Mouse (Mus musculus) MEL (cell line): ENCODE results near the gene Mrnip. TPM values are rescaled to one million over a fixed set of nuclear protein-coding genes. Genes with fewer than 3 reads are reported as not detected.

Experiments used
- DNase-seq: peaks from one replicate; pipeline ENCODE4 v3.0.0; 2011; ENCODE audit warnings: low read depth, low spot score
- H3K27ac ChIP-seq: 2 replicates; pipeline ENCODE4 v1.5.1; 2012; ENCODE audit warnings: low read depth, mild to moderate bottlenecking, control low read depth, low read length, moderate library complexity; ENCODE audit not compliant: control insufficient read depth
- H3K27me3 ChIP-seq, 2 experiments: fragments of 150-350 bp in 1 of 2; sonication (generic) in 1 of 2; 2 replicates each; pipeline ENCODE4 v1.6.1; 2012; ENCODE audit warnings: low read length in 2 of 2, mild to moderate bottlenecking in 2 of 2, improper control_type of control experiment in 1 of 2, moderate library complexity in 1 of 2; ENCODE audit not compliant: insufficient read depth in 2 of 2, control insufficient read depth in 1 of 2
- H3K36me3 ChIP-seq, 2 experiments: 2 replicates each; pipeline ENCODE4 v1.6.1; 2012 to 2014; ENCODE audit warnings: low read length in 2 of 2, improper control_type of control experiment in 1 of 2, inconsistent platforms in 1 of 2, mild to moderate bottlenecking in 1 of 2; ENCODE audit not compliant: insufficient read depth in 2 of 2, control insufficient read depth in 1 of 2
- H3K4me1 ChIP-seq, 2 experiments: fragments of 150-350 bp in 1 of 2; sonication (generic) in 1 of 2; 2 replicates each; pipeline ENCODE4 v1.6.1; 2012; ENCODE audit warnings: low read length in 2 of 2, improper control_type of control experiment in 1 of 2, mild to moderate bottlenecking in 1 of 2; ENCODE audit not compliant: insufficient read depth in 2 of 2, control insufficient read depth in 1 of 2
- H3K4me3 ChIP-seq, 2 experiments: fragments of 150-350 bp in 1 of 2; sonication (generic) in 1 of 2; 2 replicates each; pipeline ENCODE4 v1.5.1; 2012; ENCODE audit warnings: low read depth in 2 of 2, low read length in 2 of 2, mild to moderate bottlenecking in 2 of 2, moderate library complexity in 2 of 2, control low read depth in 1 of 2, improper control_type of control experiment in 1 of 2; ENCODE audit not compliant: control insufficient read depth in 1 of 2, insufficient read depth in 1 of 2
- H3K79me2 ChIP-seq: 2 replicates; pipeline ENCODE4 v1.6.1; 2012; ENCODE audit warnings: mild to moderate bottlenecking, low read length, moderate library complexity; ENCODE audit not compliant: control insufficient read depth, poor library complexity, insufficient read depth
- H3K9ac ChIP-seq: 2 replicates; pipeline ENCODE4 v1.6.1; 2012; ENCODE audit warnings: low read depth, mild to moderate bottlenecking, control low read depth, low read length, moderate library complexity; ENCODE audit not compliant: control insufficient read depth, poor library complexity, severe bottlenecking
- H3K9me3 ChIP-seq: fragments of 150-350 bp; sonication (generic); replicated peaks from 2 replicates; pipeline ENCODE4 v1.6.1; 2012; ENCODE audit warnings: mild to moderate bottlenecking, low read length, improper control_type of control experiment, moderate library complexity; ENCODE audit not compliant: insufficient read depth
- BHLHE40 ChIP-seq: IDR thresholded peaks from 2 replicates; pipeline ENCODE4 v1.6.1; 2012; ENCODE audit warnings: low read depth, mild to moderate bottlenecking, inconsistent platforms, low read length, improper control_type of control experiment, borderline replicate concordance
- CHD2 ChIP-seq: IDR thresholded peaks from 2 replicates; pipeline ENCODE4 v1.6.1; 2011; ENCODE audit warnings: low read length, improper control_type of control experiment
- CTCF ChIP-seq, 3 experiments: IDR thresholded peaks in 2 of 3; conservative IDR thresholded peaks in 1 of 3; 2 replicates each; pipeline ENCODE4 v1.5.1; 2011 to 2012; ENCODE audit warnings: low read length in 3 of 3, low read depth in 2 of 3, mild to moderate bottlenecking in 2 of 3, improper control_type of control experiment in 1 of 3, inconsistent platforms in 1 of 3, mixed read lengths in 1 of 3, moderate library complexity in 1 of 3; ENCODE audit not compliant: control insufficient read depth in 1 of 3, insufficient read depth in 1 of 3, poor library complexity in 1 of 3, severe bottlenecking in 1 of 3
- ELF1 ChIP-seq: IDR thresholded peaks from 2 replicates; pipeline ENCODE4 v1.6.1; 2014; ENCODE audit warnings: low read depth, mild to moderate bottlenecking, inconsistent platforms, low read length, improper control_type of control experiment, moderate library complexity
- EP300 ChIP-seq, 2 experiments: IDR thresholded peaks; 2 replicates each; pipeline ENCODE4 v1.6.1; 2011; ENCODE audit warnings: improper control_type of control experiment in 2 of 2, low read length in 2 of 2, low read depth in 1 of 2, mild to moderate bottlenecking in 1 of 2
- ETS1 ChIP-seq: IDR thresholded peaks from 2 replicates; pipeline ENCODE4 v1.6.1; 2012; ENCODE audit warnings: low read depth, mild to moderate bottlenecking, inconsistent platforms, low read length, improper control_type of control experiment, moderate library complexity
- GABPA ChIP-seq: IDR thresholded peaks from 2 replicates; pipeline ENCODE4 v1.6.1; 2012; ENCODE audit warnings: low read depth, mild to moderate bottlenecking, inconsistent platforms, low read length, improper control_type of control experiment, moderate library complexity
- HCFC1 ChIP-seq: IDR thresholded peaks from 2 replicates; pipeline ENCODE4 v1.6.1; 2012; ENCODE audit warnings: low read depth, mild to moderate bottlenecking, inconsistent platforms, low read length, improper control_type of control experiment, moderate library complexity
- KAT2A ChIP-seq: conservative IDR thresholded peaks from 2 replicates; pipeline ENCODE4 v1.6.1; 2012; ENCODE audit warnings: low read depth, low read length, improper control_type of control experiment, inconsistent platforms
- MAZ ChIP-seq: IDR thresholded peaks from 2 replicates; pipeline ENCODE4 v1.6.1; 2012; ENCODE audit warnings: low read depth, mild to moderate bottlenecking, inconsistent platforms, low read length, improper control_type of control experiment
- MXI1 ChIP-seq: IDR thresholded peaks from 2 replicates; pipeline ENCODE4 v1.6.1; 2011; ENCODE audit warnings: mild to moderate bottlenecking, low read depth, low read length, improper control_type of control experiment
- MYB ChIP-seq: IDR thresholded peaks from 2 replicates; pipeline ENCODE4 v1.6.1; 2011; ENCODE audit warnings: mild to moderate bottlenecking, low read depth, low read length, improper control_type of control experiment
- NELFE ChIP-seq: IDR thresholded peaks from 2 replicates; pipeline ENCODE4 v1.6.1; 2011; ENCODE audit warnings: low read depth, low read length, improper control_type of control experiment
- NRF1 ChIP-seq: IDR thresholded peaks from 2 replicates; pipeline ENCODE4 v1.6.1; 2014; ENCODE audit warnings: low read depth, mild to moderate bottlenecking, inconsistent platforms, low read length, improper control_type of control experiment, moderate library complexity; ENCODE audit not compliant: poor library complexity, insufficient read depth, severe bottlenecking
- POLR2A ChIP-seq, 2 experiments: IDR thresholded peaks; 2 replicates each; pipeline ENCODE4 v1.6.1; 2011 to 2012; ENCODE audit warnings: low read length in 2 of 2, mild to moderate bottlenecking in 2 of 2, control low read depth in 1 of 2, improper control_type of control experiment in 1 of 2, low read depth in 1 of 2, moderate library complexity in 1 of 2; ENCODE audit not compliant: control insufficient read depth in 1 of 2, insufficient read depth in 1 of 2, poor library complexity in 1 of 2
- POLR2AphosphoS2 ChIP-seq: IDR thresholded peaks from 2 replicates; pipeline ENCODE4 v1.6.1; 2011; ENCODE audit warnings: low read length, improper control_type of control experiment
- POLR2AphosphoS5 ChIP-seq: IDR thresholded peaks from 2 replicates; pipeline ENCODE4 v1.6.1; 2012; ENCODE audit warnings: low read depth, borderline replicate concordance, mild to moderate bottlenecking, inconsistent platforms, low read length, moderate library complexity, mixed read lengths
- SIN3A ChIP-seq: IDR thresholded peaks from 2 replicates; pipeline ENCODE4 v1.6.1; 2012; ENCODE audit warnings: low read length, improper control_type of control experiment, inconsistent platforms
- TAL1 ChIP-seq: IDR thresholded peaks from 2 replicates; pipeline ENCODE4 v1.6.1; 2012; ENCODE audit warnings: mild to moderate bottlenecking, inconsistent platforms, low read length, moderate library complexity, mixed read lengths
- TBP ChIP-seq: IDR thresholded peaks from 2 replicates; pipeline ENCODE4 v1.8.0; 2011; ENCODE audit warnings: low read depth, low read length, improper control_type of control experiment
- UBTF ChIP-seq: IDR thresholded peaks from 2 replicates; pipeline ENCODE4 v1.6.1; 2012; ENCODE audit warnings: low read depth, mild to moderate bottlenecking, inconsistent platforms, low read length, improper control_type of control experiment, moderate library complexity, borderline replicate concordance; ENCODE audit not compliant: insufficient read depth
- USF1 ChIP-seq: IDR thresholded peaks from 2 replicates; pipeline ENCODE4 v1.6.1; 2014; ENCODE audit warnings: low read depth, mild to moderate bottlenecking, inconsistent platforms, low read length, improper control_type of control experiment, moderate library complexity
- USF2 ChIP-seq, 2 experiments: IDR thresholded peaks; 2 replicates each; pipeline ENCODE4 v1.6.1; 2011 to 2012; ENCODE audit warnings: improper control_type of control experiment in 2 of 2, low read length in 2 of 2, borderline replicate concordance in 1 of 2, inconsistent platforms in 1 of 2, low read depth in 1 of 2, mild to moderate bottlenecking in 1 of 2; ENCODE audit not compliant: insufficient read depth in 1 of 2
- ZC3H11A ChIP-seq: IDR thresholded peaks from 2 replicates; pipeline ENCODE4 v1.6.1; 2012; ENCODE audit warnings: low read depth, mild to moderate bottlenecking, inconsistent platforms, low read length, improper control_type of control experiment
- ZKSCAN1 ChIP-seq: IDR thresholded peaks from 2 replicates; pipeline ENCODE4 v1.6.1; 2012; ENCODE audit warnings: low read depth, mild to moderate bottlenecking, inconsistent platforms, low read length, improper control_type of control experiment, moderate library complexity
- polyA plus RNA-seq, 2 experiments: library from polyadenylated mRNA; stranded (reverse) in 1 of 2; unstranded in 1 of 2; fragments of >175 nt in 1 of 2; fragments of >200 nt in 1 of 2; gene quantifications; 2 replicates each; pipeline versions ENCODE4 v1.2.1 to v1.2.4; 2012; ENCODE audit warnings: low replicate concordance in 2 of 2, low read depth in 1 of 2; ENCODE audit not compliant: insufficient read length in 2 of 2, insufficient read depth in 1 of 2, missing spikeins in 1 of 2
- total RNA-seq: library from RNA; depleted of rRNA; stranded (reverse); fragments of 300-350 nt; gene quantifications from 2 replicates; pipeline ENCODE4 v1.2.3, GENCODE M21; 2012

The Mrnip gene
- total and polyA plus RNA-seq, 3 experiments, result 8.6 to 10.6 TPM; not detected in 1

DNA sequence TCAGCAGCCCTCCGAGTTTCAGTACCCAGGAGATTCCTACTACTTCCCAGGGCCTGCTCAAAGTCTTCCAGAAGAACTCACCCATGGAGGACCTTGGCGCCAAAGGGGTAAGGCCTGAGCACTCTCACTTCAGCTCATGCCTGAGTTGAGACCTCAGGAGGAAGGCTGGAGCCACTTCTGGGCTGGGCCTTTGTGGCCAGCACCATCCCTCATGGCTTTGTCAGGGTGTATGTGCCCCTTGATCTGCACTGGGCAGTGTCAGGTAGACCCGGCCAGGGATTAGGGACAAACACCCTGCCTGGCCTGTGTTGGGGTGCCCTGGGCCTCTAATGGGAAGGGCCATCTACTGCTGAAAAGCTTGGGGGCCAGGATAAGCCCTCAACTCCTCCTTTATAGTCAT lies 22.9 kb upstream of the Mrnip start:
- H3K79me2 ChIP-seq, result no peaks in the 10 kb centered on the region
- H3K36me3 ChIP-seq, result peaks cover 0 to 6% of the 10 kb centered on the region in 2 experiments; a peak in 2 of 4 replicates
- H3K27me3 ChIP-seq, result no peaks in the 10 kb centered on the region
- no peak overlapping the region for H3K27ac ChIP-seq
- no peak for TF ChIP-seq NELFE
- TF ChIP-seq SIN3A, result no peak
- TF ChIP-seq CHD2, result no peak
- TF ChIP-seq HCFC1, result no peak
- TF ChIP-seq TBP, result no peak
- TF ChIP-seq POLR2A (IDR thresholded peaks at IDR 0.05; ENCODE audit: control insufficient read depth in 1 of 2, insufficient read depth in 1 of 2, low read depth in 1 of 2, low read length in 2 of 2, poor library complexity in 1 of 2), result no peak
- TF ChIP-seq CTCF (IDR thresholded peaks at IDR 0.05 in 2 of 3, conservative IDR thresholded peaks at IDR 0.05 in 1 of 3; ENCODE audit: control insufficient read depth in 1 of 3, insufficient read depth in 1 of 3, low read depth in 2 of 3, low read length in 3 of 3, poor library complexity in 1 of 3, severe bottlenecking in 1 of 3), result no peak
- TF ChIP-seq KAT2A, result no peak
- no peak for TF ChIP-seq MAZ
- no peak for TF ChIP-seq POLR2AphosphoS5
- TF ChIP-seq, all 39 proteins: peak for 0
- Histone ChIP-seq H3K4me1 (no peaks in the 10 kb centered on the region), H3K9ac (no peak overlapping the region), H3K4me3 (no peak overlapping the region), H3K9me3 (no peaks in the 10 kb centered on the region)
- DNase-seq, result no peak

GRCm38 (mm10) chr11:50154166-50154565 lies 20.1 kb upstream of the Mrnip start:
- H3K9ac ChIP-seq, result no peak overlapping the region
- H3K4me1 ChIP-seq, result no peaks in the 10 kb centered on the region
- H3K36me3 ChIP-seq, result peaks cover 0 to 5% of the 10 kb centered on the region in 2 experiments; a peak in 2 of 4 replicates
- H3K79me2 ChIP-seq, result no peaks in the 10 kb centered on the region
- TF ChIP-seq MXI1, result no peak
- TF ChIP-seq ETS1, result no peak
- no peak for TF ChIP-seq ELF1
- no peak for TF ChIP-seq BHLHE40
- TF ChIP-seq POLR2AphosphoS2, result no peak
- TF ChIP-seq HCFC1, result no peak
- no peak for TF ChIP-seq ZKSCAN1
- TF ChIP-seq CHD2, result no peak
- no peak for TF ChIP-seq NRF1
- TF ChIP-seq USF1, result no peak
- no peak for TF ChIP-seq UBTF
- TF ChIP-seq ZC3H11A, result no peak
- TF ChIP-seq MYB, result no peak
- no peak for TF ChIP-seq GABPA
- TF ChIP-seq EP300 (IDR thresholded peaks at IDR 0.05; ENCODE audit: low read depth in 1 of 2, low read length in 2 of 2), result no peak
- TF ChIP-seq USF2 (IDR thresholded peaks at IDR 0.05; ENCODE audit: borderline replicate concordance in 1 of 2, insufficient read depth in 1 of 2, low read depth in 1 of 2, low read length in 2 of 2), result no peak
- no peak for TF ChIP-seq NELFE
- TF ChIP-seq TAL1, result no peak
- no peaks in the 10 kb centered on the region for H3K27me3 ChIP-seq
- H3K9me3 ChIP-seq, result no peaks in the 10 kb centered on the region
- no peak overlapping the region for H3K27ac ChIP-seq
- no peak for DNase-seq
- H3K4me3 ChIP-seq, result no peak overlapping the region
